9 mouse cellular contexts compared by ENCODE assay signal in the genomic region with DNA sequence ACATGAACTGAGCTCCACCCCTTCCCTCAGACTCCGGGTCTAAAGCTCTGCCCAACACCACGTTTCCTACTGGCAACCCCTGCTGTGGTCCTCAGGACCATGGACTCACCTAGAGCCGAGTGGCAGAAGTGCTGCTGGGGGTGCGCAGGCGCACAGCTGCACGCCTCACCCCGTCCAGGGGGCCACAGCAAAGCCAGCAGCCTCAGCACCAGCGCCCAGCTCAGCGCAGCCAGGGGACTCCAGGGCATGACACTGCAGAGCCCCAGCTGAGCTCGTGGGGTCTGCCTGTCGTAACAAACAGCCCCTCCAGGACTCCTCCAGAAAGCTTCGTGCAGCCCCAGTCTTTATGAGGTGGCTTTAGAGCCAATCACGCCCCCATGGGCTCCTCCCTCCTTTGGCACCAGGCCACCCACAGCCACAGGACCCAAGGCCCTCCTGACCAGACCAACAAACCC. TPM values are rescaled to one million over a fixed set of nuclear protein-coding genes. Genes with fewer than 3 reads are reported as not detected.
DNase-seq lines count a peak whose midpoint lies in the region; ATAC-seq and TF ChIP-seq lines count a peak whose summit lies in the region.
"Had no signal": no experiment of that assay in that cellular context is flagged by ENCODE, and none has a peak within 500 bp of the region (broad histone marks: within the 10 kb centered on the region; RNA-seq: fewer than 3 reads in every experiment).

No protein-coding gene starts in this region.

- ATAC-seq in intestine, embryonic 15.5 days, result peak; percentile 77
- ATAC-seq in midbrain, embryonic 15.5 days (replicated peaks), result peak; percentile 45; the same call in 1 of the 2 replicates
- no peak for ATAC-seq in monocyte, adult 5-6 weeks (replicated peaks; ENCODE audit: insufficient number of reproducible peaks, low FRiP score, low TSS enrichment, poor library complexity, severe bottlenecking)

- H3K9ac ChIP-seq in intestine, embryonic 15.5 days, result no peak overlapping the region
- H3K9ac ChIP-seq in midbrain, embryonic 15.5 days, result no peak overlapping the region

- TF ChIP-seq POLR2A in cortical plate, adult 2 months (IDR thresholded peaks at IDR 0.05; ENCODE audit: extremely low read depth, insufficient read depth, low read length), result no peak

- peak overlapping the region; percentile 75 for H3K27ac ChIP-seq in left cerebral cortex, adult 2 months
- peak overlapping the region; percentile 66 for H3K27ac ChIP-seq in cortical plate, adult 2 months (ENCODE audit: insufficient read depth, low read length)
- no peak overlapping the region for H3K27ac ChIP-seq in intestine, embryonic 15.5 days
- H3K27ac ChIP-seq in midbrain, embryonic 15.5 days, result peak overlapping the region; percentile 63

- intact Hi-C loops in left cerebral cortex, adult 2 months (cut with DNase I), result no loop called here
- intact Hi-C loops in left cerebral cortex, postnatal 25 days (cut with DNase I), result no loop called here

- H3K4me3 ChIP-seq in left cerebral cortex, adult 2 months, result peak overlapping the region; percentile 21
- H3K4me3 ChIP-seq in cortical plate, adult 2 months (ENCODE audit: insufficient read depth, low read length), result peak overlapping the region; percentile 34; the same call in 1 of the 2 replicates
- H3K4me3 ChIP-seq in intestine, embryonic 15.5 days (replicated peaks), result peak overlapping the region; percentile 1; the same call in 1 of the 2 replicates
- 0 out of 2 replicates have a peak overlapping the region, but pooled peaks have one; percentile 3 for H3K4me3 ChIP-seq in midbrain, embryonic 15.5 days

- H3K4me2 ChIP-seq in intestine, embryonic 15.5 days (replicated peaks), result peak overlapping the region; percentile 58
- H3K4me2 ChIP-seq in midbrain, embryonic 15.5 days, result peak overlapping the region; percentile 34

- no peak for DNase-seq in left cerebral cortex, adult 2 months (ENCODE audit: extremely low spot score in 1 of 2, low spot score in 2 of 2)
- DNase-seq in left cerebral cortex, postnatal 25 days (ENCODE audit: low spot score in 2 of 2), result no peak
- DNase-seq in gastrocnemius, postnatal 25 days, result peak; percentile 67
- no peak for DNase-seq in thymus, postnatal 14 days

- WGBS in intestine, embryonic 15.5 days, result 6% methylated on average over 13 of the region's 13 CpGs
- WGBS in midbrain, embryonic 15.5 days, result 5% methylated on average over 13 of the region's 13 CpGs

- no peaks in the 10 kb centered on the region for H3K36me3 ChIP-seq in intestine, embryonic 15.5 days
- H3K36me3 ChIP-seq in midbrain, embryonic 15.5 days (replicated peaks), result no peaks in the 10 kb centered on the region

- peaks cover 2% of the 10 kb centered on the region; the same call in 1 of the 2 replicates for H3K4me1 ChIP-seq in cortical plate, adult 2 months (ENCODE audit: control insufficient read depth, insufficient read depth, low read length)
- peaks cover 12% of the 10 kb centered on the region for H3K4me1 ChIP-seq in intestine, embryonic 15.5 days (replicated peaks)
- peaks cover 4% of the 10 kb centered on the region; the same call in 1 of the 2 replicates for H3K4me1 ChIP-seq in midbrain, embryonic 15.5 days

- H3K9me3 ChIP-seq in intestine, embryonic 15.5 days, result no peaks in the 10 kb centered on the region
- H3K9me3 ChIP-seq in midbrain, embryonic 15.5 days, result no peaks in the 10 kb centered on the region

- H3K27me3 ChIP-seq in intestine, embryonic 15.5 days (replicated peaks), result no peaks in the 10 kb centered on the region
- peaks cover 10% of the 10 kb centered on the region for H3K27me3 ChIP-seq in midbrain, embryonic 15.5 days (replicated peaks)

- no peak for TF ChIP-seq CTCF in left cerebral cortex, adult 2 months (IDR thresholded peaks at IDR 0.05)
- TF ChIP-seq CTCF in cortical plate, adult 2 months (IDR thresholded peaks at IDR 0.05; ENCODE audit: extremely low read depth, insufficient read depth, low read length), result no peak

RNA-seq across cellular contexts. Expression of a gene that starts 0.4 kb away (rescaled TPM):
- total RNA-seq in left cerebral cortex, adult 2 months (2021), result 10 to 100 TPM; 13.7 to 18.9 TPM
- total RNA-seq in left cerebral cortex, postnatal 25 days (2021), result 10 to 100 TPM; 16.2 to 21.2 TPM
- 30.4 and 31.4 TPM in 2 replicates for polyA plus RNA-seq in cortical plate, adult 2 months (2012; rRNA removed)
- 10 to 100 TPM; 21.8 to 23.9 TPM for total RNA-seq in gastrocnemius, postnatal 25 days (2021)
- 0.44 and 0.45 TPM in 2 replicates for polyA plus RNA-seq in intestine, embryonic 15.5 days (2015; fragmentation: Nextera tagmentation; extraction: Ambion mirVana)
- 10.2 and 12.3 TPM in 2 replicates for polyA plus RNA-seq in midbrain, embryonic 15.5 days (2015; fragmentation: Nextera tagmentation; extraction: Ambion mirVana)
- not detected in 3 replicates for total RNA-seq in monocyte, adult 5-6 weeks (2017)

RNA-seq across cellular contexts. Expression of a gene that starts 24.4 kb away (rescaled TPM):
- not detected for total RNA-seq in left cerebral cortex, adult 2 months (2021)
- not detected for total RNA-seq in left cerebral cortex, postnatal 25 days (2021)
- polyA plus RNA-seq in cortical plate, adult 2 months (2012; rRNA removed), result not detected in 2 replicates
- not detected for total RNA-seq in gastrocnemius, postnatal 25 days (2021)
- polyA plus RNA-seq in intestine, embryonic 15.5 days (2015; fragmentation: Nextera tagmentation; extraction: Ambion mirVana), result not detected in 2 replicates
- not detected in 2 replicates for polyA plus RNA-seq in midbrain, embryonic 15.5 days (2015; fragmentation: Nextera tagmentation; extraction: Ambion mirVana)
- total RNA-seq in monocyte, adult 5-6 weeks (2017), result not detected in 3 replicates
- total RNA-seq: gastrocnemius, postnatal 36 days had no signal

Comparison
In these comparisons a context has a peak if more than half of its experiments do, and no peak if none do; other contexts are left out.
1. RNA of a gene that starts 0.4 kb away (total RNA-seq): 21.8 to 23.9 TPM in gastrocnemius, postnatal 25 days, 16.2 to 21.2 TPM in left cerebral cortex, postnatal 25 days and 13.7 to 18.9 TPM in left cerebral cortex, adult 2 months; not detected in monocyte, adult 5-6 weeks; every median in the first group is over 10 times any median in the second.
2. Peak in every context shown above with its lines, with median percentiles within 50 percentile points of each other: H3K4me3 ChIP-seq.